Mouse (Mus musculus): ENCODE results near the gene Hmgcs1. TPM values are rescaled to one million over a fixed set of nuclear protein-coding genes. Genes with fewer than 3 reads are reported as not detected.

The Hmgcs1 gene
- polyA plus RNA-seq, 1 experiment from 2014 or later, result 79.0 TPM

DNA sequence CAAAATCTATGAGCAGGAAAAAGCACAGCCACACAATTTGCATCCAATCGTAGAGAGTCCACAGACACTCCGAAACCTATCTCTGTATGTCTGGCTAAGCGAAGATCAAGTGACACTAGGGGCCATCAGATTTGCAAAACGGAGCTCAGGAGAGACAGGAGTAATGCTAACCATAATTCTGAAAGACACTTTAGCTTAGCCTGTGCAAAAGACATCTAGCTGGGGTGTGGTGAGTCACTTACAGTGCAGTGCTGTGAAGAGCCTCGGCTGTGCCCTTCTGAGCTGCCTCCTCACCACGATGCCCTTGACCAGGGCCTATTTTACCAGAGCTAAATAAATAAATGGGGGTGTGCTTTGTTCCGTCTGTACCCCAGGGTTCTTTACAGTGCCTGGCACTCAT lies 39.2 kb downstream of the Hmgcs1 start:
- no peak overlapping the region for H3K4me3 ChIP-seq (ENCODE audit: low read length)
- ATAC-seq (replicated peaks; ENCODE audit: extremely low read depth, insufficient read depth, low FRiP score), result no peak
- WGBS, result 78% methylated on average over 7 of the region's 7 CpGs
- no peaks in the 10 kb centered on the region for H3K4me1 ChIP-seq (ENCODE audit: control insufficient read depth, insufficient read depth, low read length)
- no peak overlapping the region for H3K9ac ChIP-seq (ENCODE audit: low read length)
- H3K27me3 ChIP-seq (ENCODE audit: control insufficient read depth, insufficient read depth, low read length), result no peaks in the 10 kb centered on the region
- H3K9me3 ChIP-seq (replicated peaks; ENCODE audit: control insufficient read depth, low read length), result no peaks in the 10 kb centered on the region
- H3K36me3 ChIP-seq (ENCODE audit: control insufficient read depth, insufficient read depth), result no peaks in the 10 kb centered on the region
- no peak overlapping the region for H3K27ac ChIP-seq (ENCODE audit: low read length)
- no peak overlapping the region for H3K4me2 ChIP-seq (ENCODE audit: low read depth, low read length)

DNA sequence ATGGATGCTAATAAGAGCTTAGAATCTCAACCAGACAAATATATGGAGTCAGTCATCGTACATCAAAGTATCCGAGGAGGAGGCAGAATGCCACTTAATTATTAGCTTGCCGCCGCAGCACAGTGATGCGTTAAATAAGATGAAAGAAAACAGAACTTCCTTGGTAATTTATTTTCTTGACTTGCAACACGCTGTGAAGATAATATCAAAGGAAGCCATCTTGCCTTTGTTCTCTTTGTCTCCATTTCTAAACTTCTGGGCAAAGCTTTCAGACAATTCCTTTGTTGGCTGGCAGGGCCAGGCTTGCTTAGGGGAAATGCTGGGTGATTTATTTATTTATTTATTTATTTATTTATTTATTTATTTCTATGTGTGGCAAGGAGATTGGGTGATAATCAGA lies 41.3 kb downstream of the Hmgcs1 start:
- 66% methylated on average over 6 of the region's 6 CpGs for WGBS
- H3K27me3 ChIP-seq (ENCODE audit: control insufficient read depth, insufficient read depth, low read length), result no peaks in the 10 kb centered on the region
- no peaks in the 10 kb centered on the region for H3K36me3 ChIP-seq (ENCODE audit: control insufficient read depth, insufficient read depth)
- no peaks in the 10 kb centered on the region for H3K9me3 ChIP-seq (replicated peaks; ENCODE audit: control insufficient read depth, low read length)
- ATAC-seq (replicated peaks; ENCODE audit: extremely low read depth, insufficient read depth, low FRiP score), result no peak
- H3K27ac ChIP-seq (ENCODE audit: low read length), result no peak overlapping the region
- H3K4me2 ChIP-seq (ENCODE audit: low read depth, low read length), result no peak overlapping the region
- H3K9ac ChIP-seq (ENCODE audit: low read length), result no peak overlapping the region
- no peaks in the 10 kb centered on the region for H3K4me1 ChIP-seq (ENCODE audit: control insufficient read depth, insufficient read depth, low read length)
- H3K4me3 ChIP-seq (ENCODE audit: low read length), result no peak overlapping the region

DNA sequence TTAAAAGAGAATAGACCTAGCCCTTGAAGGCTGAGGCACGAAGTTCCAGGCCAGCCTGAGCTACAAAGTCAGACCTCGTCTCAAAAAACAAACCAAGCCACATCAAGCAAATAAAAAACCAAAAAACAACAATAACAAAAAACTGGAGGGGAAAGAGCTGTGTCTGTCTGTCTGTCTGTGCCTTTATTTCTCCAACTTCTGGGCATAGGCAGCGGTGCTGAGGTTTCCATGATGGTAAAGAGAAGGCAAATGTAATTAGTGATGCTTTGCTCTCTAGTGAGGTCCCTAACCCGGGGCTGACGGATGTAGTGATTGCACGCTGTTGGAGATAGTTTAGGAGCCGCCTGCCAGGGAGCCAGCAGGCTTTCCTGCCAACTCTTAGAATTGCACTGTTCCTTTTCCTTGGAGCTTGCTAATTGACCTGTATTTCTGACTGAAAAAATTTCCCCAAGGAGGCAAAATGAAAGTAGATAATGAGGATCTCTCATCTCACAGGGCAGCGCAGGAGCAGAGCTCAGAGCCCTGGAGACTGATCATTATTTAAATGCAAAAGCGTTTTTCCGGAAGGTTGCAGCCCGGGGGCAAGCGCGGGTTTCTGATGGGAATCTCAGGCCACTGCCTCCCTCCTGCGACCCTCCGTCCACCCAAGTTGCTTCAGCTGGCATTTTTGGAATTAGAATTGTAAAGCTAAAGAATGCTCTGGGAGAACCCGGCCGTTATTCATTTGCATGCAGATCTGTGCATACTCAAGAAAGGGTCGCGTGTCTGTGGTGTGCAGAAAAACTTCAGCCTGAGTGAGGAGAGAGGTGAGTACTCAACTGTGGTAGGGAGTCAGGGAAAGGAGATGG lies 51.4 kb downstream of the Hmgcs1 start:
- H3K9ac ChIP-seq (ENCODE audit: low read length), result peak overlapping the region; percentile 50
- H3K36me3 ChIP-seq (ENCODE audit: control insufficient read depth, insufficient read depth), result no peaks in the 10 kb centered on the region
- 14% methylated on average over 19 of the region's 19 CpGs for WGBS
- no peak overlapping the region for H3K27ac ChIP-seq (ENCODE audit: low read length)
- peak overlapping the region; percentile 68 for H3K4me2 ChIP-seq (ENCODE audit: low read depth, low read length)
- H3K9me3 ChIP-seq (replicated peaks; ENCODE audit: control insufficient read depth, low read length), result no peaks in the 10 kb centered on the region
- H3K4me1 ChIP-seq (ENCODE audit: control insufficient read depth, insufficient read depth, low read length), result no peaks in the 10 kb centered on the region
- ATAC-seq (replicated peaks; ENCODE audit: extremely low read depth, insufficient read depth, low FRiP score), result no peak
- peak overlapping the region; percentile 46 for H3K4me3 ChIP-seq (ENCODE audit: low read length)
- no peaks in the 10 kb centered on the region for H3K27me3 ChIP-seq (ENCODE audit: control insufficient read depth, insufficient read depth, low read length)

DNA sequence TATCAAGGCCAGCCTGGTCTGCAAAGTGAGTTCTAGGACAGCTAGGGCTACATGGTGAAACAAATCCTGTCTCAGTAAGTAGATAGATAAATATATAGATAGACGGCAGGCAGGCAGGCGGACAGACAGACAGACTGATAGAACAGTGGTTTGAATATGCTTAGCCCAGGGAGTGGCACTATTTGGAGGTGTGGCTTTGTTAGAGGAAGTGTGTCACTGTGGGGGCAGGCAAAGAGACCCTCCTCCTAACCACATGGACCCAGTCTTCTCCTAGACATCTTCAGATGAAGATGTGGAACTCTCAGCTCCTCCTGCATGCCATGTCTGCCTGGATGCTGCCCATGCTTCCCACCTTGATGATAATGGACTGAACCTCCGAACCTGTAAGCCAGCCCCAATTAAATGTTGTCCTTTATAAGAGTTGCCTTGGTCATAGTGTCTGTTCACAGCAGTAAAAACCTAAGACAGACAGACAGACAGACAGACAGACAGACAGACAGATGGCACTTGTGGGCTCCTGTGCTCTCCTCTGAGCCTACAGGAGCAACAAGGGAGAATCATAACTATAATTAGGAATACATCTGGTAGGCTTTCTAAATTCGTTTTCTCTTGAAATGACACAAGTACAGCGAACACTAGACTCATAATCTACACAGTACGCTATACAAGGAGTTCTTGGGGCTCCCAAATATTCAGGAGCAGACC lies 52.7 kb downstream of the Hmgcs1 start:
- ATAC-seq (replicated peaks; ENCODE audit: extremely low read depth, insufficient read depth, low FRiP score), result no peak
- H3K9me3 ChIP-seq (replicated peaks; ENCODE audit: control insufficient read depth, low read length), result no peaks in the 10 kb centered on the region
- no peak overlapping the region for H3K4me2 ChIP-seq (ENCODE audit: low read depth, low read length)
- no peaks in the 10 kb centered on the region for H3K4me1 ChIP-seq (ENCODE audit: control insufficient read depth, insufficient read depth, low read length)
- no peak overlapping the region for H3K4me3 ChIP-seq (ENCODE audit: low read length)
- 80% methylated on average over 6 of the region's 6 CpGs for WGBS
- H3K27me3 ChIP-seq (ENCODE audit: control insufficient read depth, insufficient read depth, low read length), result no peaks in the 10 kb centered on the region
- H3K36me3 ChIP-seq (ENCODE audit: control insufficient read depth, insufficient read depth), result no peaks in the 10 kb centered on the region
- H3K9ac ChIP-seq (ENCODE audit: low read length), result no peak overlapping the region
- no peak overlapping the region for H3K27ac ChIP-seq (ENCODE audit: low read length)

DNA sequence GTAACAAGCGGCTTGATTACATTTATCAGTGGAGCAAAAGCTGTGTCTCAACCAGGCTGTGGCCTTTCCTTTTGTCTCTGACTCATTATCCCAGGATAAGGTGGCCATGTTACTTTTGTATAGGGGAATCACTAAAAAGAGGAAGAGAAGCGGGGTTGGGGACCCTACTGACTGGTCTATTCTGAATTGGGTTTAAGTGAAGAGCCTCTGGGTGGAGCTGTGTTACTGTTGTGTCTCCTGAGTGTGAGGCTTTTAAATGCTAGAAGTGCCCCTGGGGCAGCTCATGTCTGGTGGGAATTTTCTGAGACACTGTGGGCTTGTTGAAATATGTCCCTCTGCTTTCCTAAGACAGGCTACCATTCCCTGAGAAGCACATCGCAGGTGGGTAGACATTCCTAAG lies 53.3 kb downstream of the Hmgcs1 start:
- no peak for ATAC-seq (replicated peaks; ENCODE audit: extremely low read depth, insufficient read depth, low FRiP score)
- WGBS, result 74% methylated on average over 3 of the region's 3 CpGs
- no peaks in the 10 kb centered on the region for H3K9me3 ChIP-seq (replicated peaks; ENCODE audit: control insufficient read depth, low read length)

DNA sequence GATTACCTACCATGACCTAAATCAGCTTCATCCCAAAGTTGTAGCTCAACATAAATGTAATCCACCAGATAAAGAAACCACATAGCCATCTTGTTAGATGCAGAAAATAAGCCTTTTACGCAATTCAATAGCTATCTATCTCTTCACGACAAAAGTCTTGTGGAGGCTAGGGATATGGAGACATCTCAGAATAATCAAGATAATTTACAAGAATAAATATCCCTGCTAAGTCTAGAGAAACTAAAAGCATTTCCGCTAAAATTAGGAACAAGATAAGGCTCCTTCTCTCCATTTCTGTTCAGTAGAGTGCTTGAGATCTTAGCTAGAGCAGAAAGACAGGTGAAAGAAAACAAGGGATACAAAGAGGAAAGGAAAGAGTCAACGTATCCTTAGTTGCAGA lies 56.8 kb downstream of the Hmgcs1 start:
- Histone ChIP-seq H3K27ac (ENCODE audit: low read length) (no peak overlapping the region), H3K9ac (ENCODE audit: low read length) (no peak overlapping the region), H3K4me3 (ENCODE audit: low read length) (no peak overlapping the region), H3K4me1 (ENCODE audit: control insufficient read depth, insufficient read depth, low read length) (no peaks in the 10 kb centered on the region), H3K9me3 (replicated peaks; ENCODE audit: control insufficient read depth, low read length) (no peaks in the 10 kb centered on the region), H3K27me3 (ENCODE audit: control insufficient read depth, insufficient read depth, low read length) (no peaks in the 10 kb centered on the region), H3K36me3 (ENCODE audit: control insufficient read depth, insufficient read depth) (no peaks in the 10 kb centered on the region), H3K4me2 (ENCODE audit: low read depth, low read length) (no peak overlapping the region)
- ATAC-seq (replicated peaks; ENCODE audit: extremely low read depth, insufficient read depth, low FRiP score), result no peak
- WGBS, result 68% methylated on average over 4 of the region's 4 CpGs

More for the DNA sequence above, 53.3 kb downstream of the Hmgcs1 start:
- Histone ChIP-seq H3K4me2 (ENCODE audit: low read depth, low read length) (no peak overlapping the region), H3K4me3 (ENCODE audit: low read length) (no peak overlapping the region), H3K36me3 (ENCODE audit: control insufficient read depth, insufficient read depth) (no peaks in the 10 kb centered on the region), H3K27me3 (ENCODE audit: control insufficient read depth, insufficient read depth, low read length) (no peaks in the 10 kb centered on the region), H3K9ac (ENCODE audit: low read length) (no peak overlapping the region), H3K27ac (ENCODE audit: low read length) (no peak overlapping the region), H3K4me1 (ENCODE audit: control insufficient read depth, insufficient read depth, low read length) (no peaks in the 10 kb centered on the region)

DNA sequence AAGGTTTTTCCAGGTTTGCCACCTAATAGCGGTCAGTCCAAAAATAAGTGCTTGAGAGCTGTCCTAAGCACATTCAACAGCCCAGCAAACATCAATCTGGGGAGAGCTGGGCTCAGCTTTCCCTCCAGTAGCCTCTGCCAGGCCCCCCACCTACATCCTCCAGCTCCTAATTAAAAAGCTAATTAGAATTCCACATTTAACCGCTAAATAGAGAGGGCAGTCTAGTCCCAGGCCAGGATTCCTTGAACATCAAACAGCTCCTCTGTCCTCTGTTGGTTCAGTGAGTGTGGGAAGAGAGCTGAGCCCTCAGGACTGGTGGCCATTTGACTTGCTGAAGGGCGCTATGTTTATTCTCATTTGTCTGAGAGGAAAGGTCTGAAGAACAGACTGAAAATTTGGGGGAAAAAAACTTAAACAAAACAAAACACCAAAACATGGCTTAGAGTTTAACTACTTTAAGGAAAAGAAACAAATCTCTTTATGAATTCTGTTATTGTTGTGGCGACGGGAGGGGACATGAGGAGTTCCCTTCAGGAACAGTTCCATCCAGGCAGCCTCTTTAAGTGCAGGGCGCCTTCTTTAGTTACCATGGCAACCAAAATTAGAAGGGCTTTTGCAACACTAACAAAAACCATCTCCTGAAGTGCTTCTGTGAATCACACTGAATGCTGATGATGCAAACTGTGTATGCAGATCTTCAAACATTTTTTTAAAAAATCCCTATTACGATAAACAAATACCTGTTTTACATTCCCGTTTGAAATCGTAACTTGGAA lies 63.9 kb downstream of the Hmgcs1 start:
- Histone ChIP-seq H3K4me1 (ENCODE audit: control insufficient read depth, insufficient read depth, low read length) (peaks cover 14% of the 10 kb centered on the region), H3K27me3 (ENCODE audit: control insufficient read depth, insufficient read depth, low read length) (no peaks in the 10 kb centered on the region), H3K4me3 (ENCODE audit: low read length) (no peak overlapping the region), H3K9me3 (replicated peaks; ENCODE audit: control insufficient read depth, low read length) (no peaks in the 10 kb centered on the region), H3K36me3 (ENCODE audit: control insufficient read depth, insufficient read depth) (no peaks in the 10 kb centered on the region), H3K4me2 (ENCODE audit: low read depth, low read length) (no peak overlapping the region), H3K27ac (ENCODE audit: low read length) (no peak overlapping the region), H3K9ac (ENCODE audit: low read length) (no peak overlapping the region)
- no peak for ATAC-seq (replicated peaks; ENCODE audit: extremely low read depth, insufficient read depth, low FRiP score)
- WGBS, result 70% methylated on average over 9 of the region's 9 CpGs

DNA sequence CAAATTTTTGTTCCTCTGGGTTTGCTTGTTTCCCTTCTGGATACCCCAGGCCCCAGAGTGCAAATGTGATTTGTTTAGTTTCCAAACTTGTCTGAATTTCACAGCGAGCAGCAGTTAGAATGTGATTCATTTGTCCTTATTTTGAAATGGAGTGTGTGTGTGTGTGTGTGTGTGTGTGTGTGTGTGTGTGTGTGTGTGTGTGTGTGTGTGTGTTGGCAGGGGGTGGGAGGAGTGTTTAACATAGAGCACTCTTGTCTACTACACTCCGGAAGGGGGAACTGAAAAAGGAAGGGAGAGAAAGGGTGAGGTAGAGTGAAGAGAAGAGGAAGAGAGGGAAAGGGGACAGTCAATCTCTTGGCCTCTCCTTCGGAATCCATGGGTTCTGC lies 64.4 kb downstream of the Hmgcs1 start:
- Histone ChIP-seq H3K27me3 (ENCODE audit: control insufficient read depth, insufficient read depth, low read length) (no peaks in the 10 kb centered on the region), H3K9ac (ENCODE audit: low read length) (no peak overlapping the region), H3K4me3 (ENCODE audit: low read length) (peak overlapping the region; percentile 78), H3K27ac (ENCODE audit: low read length) (no peak overlapping the region), H3K4me2 (ENCODE audit: low read depth, low read length) (peak overlapping the region; percentile 95), H3K36me3 (ENCODE audit: control insufficient read depth, insufficient read depth) (no peaks in the 10 kb centered on the region), H3K4me1 (ENCODE audit: control insufficient read depth, insufficient read depth, low read length) (peaks cover 14% of the 10 kb centered on the region), H3K9me3 (replicated peaks; ENCODE audit: control insufficient read depth, low read length) (no peaks in the 10 kb centered on the region)
- ATAC-seq (replicated peaks; ENCODE audit: extremely low read depth, insufficient read depth, low FRiP score), result no peak
- WGBS, result 36% methylated on average over 3 of the region's 3 CpGs
